Mouse (Mus musculus) intestine, postnatal 0 days (tissue): ENCODE results near the gene Mfsd6. TPM values are rescaled to one million over a fixed set of nuclear protein-coding genes. Genes with fewer than 3 reads are reported as not detected.

ENCODE experiments used
- ATAC-seq: fragments of 200-750 bp; cut with Nextera tagmentation; 2 replicates; pipeline ENCODE4 v1.8.0; 2017; ENCODE audit warnings: mild to moderate bottlenecking, moderate TSS enrichment, moderate library complexity
- H3K27ac ChIP-seq: fragments of 300-500 bp; sonication (generic); 2 replicates; pipeline ENCODE4 v1.5.1; 2014; ENCODE audit warnings: mild to moderate bottlenecking, low read depth, low read length, moderate library complexity
- H3K27me3 ChIP-seq: fragments of 300-500 bp; sonication (generic); replicated peaks from 2 replicates; pipeline ENCODE4 v1.6.1; 2014; ENCODE audit warnings: low read length, mixed read lengths; ENCODE audit not compliant: control insufficient read depth, insufficient read depth
- H3K36me3 ChIP-seq: fragments of 300-500 bp; sonication (generic); 2 replicates; pipeline ENCODE4 v1.6.1; 2014; ENCODE audit warnings: mild to moderate bottlenecking, moderate library complexity; ENCODE audit not compliant: control insufficient read depth, insufficient read depth
- H3K4me1 ChIP-seq: fragments of 300-500 bp; sonication (generic); replicated peaks from 2 replicates; pipeline ENCODE4 v1.6.1; 2014; ENCODE audit warnings: antibody characterized with exemption, low read length, mixed read lengths; ENCODE audit not compliant: control insufficient read depth, insufficient read depth
- H3K4me2 ChIP-seq: fragments of 300-500 bp; sonication (generic); replicated peaks from 2 replicates; pipeline ENCODE4 v1.6.1; 2014; ENCODE audit warnings: low read depth, mild to moderate bottlenecking, moderate library complexity
- H3K4me3 ChIP-seq: fragments of 300-500 bp; sonication (generic); 2 replicates; pipeline ENCODE4 v1.5.1; 2014; ENCODE audit warnings: low read depth, low read length
- H3K9ac ChIP-seq: fragments of 300-500 bp; sonication (generic); 2 replicates; pipeline ENCODE4 v1.6.1; 2014; ENCODE audit warnings: mild to moderate bottlenecking, low read depth, low read length
- H3K9me3 ChIP-seq: fragments of 300-500 bp; sonication (generic); 2 replicates; pipeline ENCODE4 v1.6.1; 2016; ENCODE audit warnings: mixed run types; ENCODE audit not compliant: control insufficient read depth
- CTCF ChIP-seq: sonication (generic); IDR thresholded peaks from 2 replicates; pipeline ENCODE4 v1.5.1; 2016; ENCODE audit warnings: low read depth, mild to moderate bottlenecking, control low read depth, antibody characterized with exemption, moderate library complexity
- WGBS: fragments of 180-500 bp; shearing (Covaris S2); extraction: QIAGEN DNeasy Blood & Tissue Kit; methylation state at CpG from one replicate; pipeline ENCODE4 v1.1.7; 2014; 5-methylcytosine and 5-hydroxymethylcytosine counted together
- polyA plus RNA-seq: library from polyadenylated mRNA; unstranded; fragments of >200 nt; fragmentation: Nextera tagmentation; extraction: Ambion mirVana; gene quantifications from 2 replicates; pipeline ENCODE4 v1.2.1, GENCODE M21; 2015

The Mfsd6 gene
- polyA plus RNA-seq, 1 experiment from 2014 or later = 9.1 TPM

DNA sequence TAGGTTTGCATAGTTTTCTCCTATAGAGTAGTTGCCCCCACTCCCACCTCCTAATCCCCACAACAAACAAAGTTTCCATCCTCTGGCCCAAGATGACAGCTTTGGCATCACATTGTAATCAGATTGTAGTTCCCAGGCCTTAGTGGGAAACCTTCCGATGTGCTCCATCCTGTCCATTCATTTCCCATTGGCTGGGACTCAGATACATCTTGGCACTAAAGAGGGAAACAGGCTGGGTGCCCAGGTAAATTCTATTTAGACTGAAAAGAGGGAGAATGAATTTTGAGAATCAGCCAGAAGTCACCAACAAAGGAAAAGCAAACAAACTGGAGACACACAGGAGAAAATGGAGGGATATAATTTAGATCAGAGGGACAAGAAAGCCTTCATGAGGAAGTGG lies 3.0 kb upstream of the Mfsd6 start:
- Histone ChIP-seq H3K36me3 (no peaks in the 10 kb centered on the region), H3K9me3 (no peaks in the 10 kb centered on the region), H3K4me3 (no peak overlapping the region), H3K27ac (no peak overlapping the region), H3K4me2 (no peak overlapping the region), H3K27me3 (no peaks in the 10 kb centered on the region), H3K4me1 (no peaks in the 10 kb centered on the region), H3K9ac (no peak overlapping the region)
- WGBS = 70% methylated on average over 1 of the region's 1 CpGs
- TF ChIP-seq CTCF = no peak
- ATAC-seq = no peak

- ATAC-seq = no peak
Observed at GRCm38 (mm10) chr1:52728857-52729489, 1.7 kb upstream of the Mfsd6 start.

GRCm38 (mm10) chr1:52726371-52727055 lies 749 bp downstream of the Mfsd6 start:
- H3K4me3 ChIP-seq = peak overlapping the region; percentile 86
- H3K9ac ChIP-seq = peak overlapping the region; percentile 88
- H3K4me2 ChIP-seq = peak overlapping the region; percentile 92
- TF ChIP-seq CTCF = peak; percentile 24
- H3K27me3 ChIP-seq = no peaks in the 10 kb centered on the region
- 1% methylated on average over 45 of the region's 56 CpGs for WGBS
- H3K36me3 ChIP-seq = no peaks in the 10 kb centered on the region
- peak; percentile 85 for ATAC-seq
- peak overlapping the region; percentile 74 for H3K27ac ChIP-seq
- H3K4me1 ChIP-seq = no peaks in the 10 kb centered on the region
- H3K9me3 ChIP-seq = no peaks in the 10 kb centered on the region

More at GRCm38 (mm10) chr1:52728857-52729489, 1.7 kb upstream of the Mfsd6 start:
- Histone ChIP-seq H3K27ac (no peak overlapping the region), H3K4me2 (no peak overlapping the region), H3K9me3 (no peaks in the 10 kb centered on the region), H3K36me3 (no peaks in the 10 kb centered on the region), H3K9ac (no peak overlapping the region), H3K4me1 (no peaks in the 10 kb centered on the region), H3K4me3 (no peak overlapping the region), H3K27me3 (no peaks in the 10 kb centered on the region)
- WGBS = 90% methylated on average over 5 of the region's 5 CpGs
- no peak for TF ChIP-seq CTCF

DNA sequence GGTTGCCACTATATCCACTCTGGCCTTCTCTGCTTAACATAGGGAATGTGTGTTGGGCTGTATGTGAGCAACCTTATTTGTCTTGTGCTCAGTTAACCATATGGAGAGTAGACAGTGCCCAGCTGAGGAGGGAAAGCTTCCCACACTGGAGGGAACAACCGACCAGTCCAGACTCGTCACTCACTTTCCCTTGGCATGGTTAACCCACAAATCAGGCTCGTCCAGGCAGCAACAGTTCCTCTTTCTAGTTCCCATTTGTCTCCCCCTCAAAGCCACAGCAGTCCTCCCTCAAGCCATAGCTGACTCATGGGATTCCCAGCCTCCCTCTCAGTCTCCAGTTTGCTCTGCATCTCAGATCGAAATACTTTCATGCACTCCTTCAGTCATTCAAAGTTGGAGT lies 4.7 kb downstream of the Mfsd6 start:
- ATAC-seq = no peak
- 51% methylated on average over 4 of the region's 4 CpGs for WGBS
- Histone ChIP-seq H3K27ac (no peak overlapping the region), H3K27me3 (no peaks in the 10 kb centered on the region), H3K4me1 (no peaks in the 10 kb centered on the region), H3K4me2 (no peak overlapping the region), H3K9ac (no peak overlapping the region), H3K9me3 (no peaks in the 10 kb centered on the region), H3K4me3 (no peak overlapping the region), H3K36me3 (no peaks in the 10 kb centered on the region)
- no peak for TF ChIP-seq CTCF

- peak; percentile 37 for TF ChIP-seq CTCF
- WGBS = 58% methylated on average over 5 of the region's 5 CpGs
- Histone ChIP-seq H3K36me3 (no peaks in the 10 kb centered on the region), H3K27me3 (no peaks in the 10 kb centered on the region), H3K4me1 (no peaks in the 10 kb centered on the region), H3K4me2 (no peak overlapping the region), H3K27ac (no peak overlapping the region), H3K9me3 (no peaks in the 10 kb centered on the region), H3K9ac (no peak overlapping the region), H3K4me3 (no peak overlapping the region)
- no peak for ATAC-seq
Observed at GRCm38 (mm10) chr1:52719096-52719495, 8.2 kb downstream of the Mfsd6 start.

DNA sequence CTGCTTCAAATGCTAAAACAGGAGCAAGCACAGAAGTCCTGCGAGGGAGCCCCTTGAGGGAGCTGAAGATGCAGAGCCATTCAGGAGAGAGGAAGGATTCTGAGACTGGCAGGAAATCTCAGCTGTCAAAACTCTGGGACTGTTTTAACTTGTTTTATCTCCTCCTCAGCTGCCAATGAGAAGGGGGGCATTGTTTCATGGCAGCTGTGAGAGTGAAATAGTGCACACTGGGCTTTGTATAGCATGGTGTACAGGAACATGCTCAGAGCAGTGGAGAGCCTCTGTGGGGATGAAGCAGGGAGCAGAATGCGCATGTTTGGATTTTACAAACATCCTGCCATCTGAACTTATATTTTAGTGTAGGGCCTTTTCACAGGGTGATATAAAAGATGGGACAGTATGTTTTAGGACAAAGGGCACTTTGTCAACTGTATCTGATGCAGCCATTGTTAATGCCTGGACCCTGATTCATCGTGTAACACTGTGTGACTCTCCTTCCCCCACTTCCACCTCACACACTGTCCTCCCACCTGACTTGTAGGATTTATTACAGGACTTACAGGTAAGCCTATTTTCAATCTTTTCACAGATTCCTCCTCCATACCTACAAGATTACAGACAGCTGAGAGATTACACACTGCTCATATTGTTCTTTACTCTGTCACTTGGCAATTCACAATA lies 9.1 kb downstream of the Mfsd6 start:
- no peaks in the 10 kb centered on the region for H3K9me3 ChIP-seq
- H3K9ac ChIP-seq = no peak overlapping the region
- H3K4me1 ChIP-seq = no peaks in the 10 kb centered on the region
- 48% methylated on average over 3 of the region's 3 CpGs for WGBS
- H3K27ac ChIP-seq = no peak overlapping the region
- no peak for ATAC-seq
- no peaks in the 10 kb centered on the region for H3K27me3 ChIP-seq
- H3K4me3 ChIP-seq = no peak overlapping the region
- no peak overlapping the region for H3K4me2 ChIP-seq
- TF ChIP-seq CTCF = no peak
- H3K36me3 ChIP-seq = no peaks in the 10 kb centered on the region
